Mouse (Mus musculus) kidney, embryonic 14.5 days (tissue): ENCODE measurements around the gene Scaf4. TPM values are rescaled to one million over a fixed set of nuclear protein-coding genes. Genes with fewer than 3 reads are reported as not detected.

ENCODE experiments used
- polyA plus RNA-seq: library from polyadenylated mRNA; unstranded; fragments of >200 nt; fragmentation: Nextera tagmentation; extraction: Ambion mirVana; gene quantifications from 2 replicates; pipeline ENCODE4 v1.2.1, GENCODE M21; 2014

Scaf4 gene
- polyA plus RNA-seq, 1 experiment from 2014 or later, result 37.0 TPM

Other genes starting within 250 kb of the Scaf4 start
- 24.5 and 28.4 TPM in 2 replicates for gene Tiam1, start 140.7 kb downstream of the Scaf4 start, polyA plus RNA-seq
- gene Sod1, start 63.7 kb downstream of the Scaf4 start, polyA plus RNA-seq, result 1,220 and 1,387 TPM in 2 replicates
- gene Hunk, start 101.5 kb upstream of the Scaf4 start, polyA plus RNA-seq, result 10.3 and 16.6 TPM in 2 replicates